Mouse (Mus musculus): ENCODE results near the gene Grip1. TPM values are rescaled to one million over a fixed set of nuclear protein-coding genes. Genes with fewer than 3 reads are reported as not detected.

Grip1 gene
- polyA plus RNA-seq, 1 experiment, result 1.1 TPM

- no peak for TF ChIP-seq CTCF (IDR thresholded peaks at IDR 0.05; ENCODE audit: borderline replicate concordance, insufficient read depth, low read length)
- TF ChIP-seq POLR2A (IDR thresholded peaks at IDR 0.05; ENCODE audit: low read depth, low read length), result no peak
- Histone ChIP-seq H3K27ac (ENCODE audit: insufficient read depth, low read length) (peak overlapping the region; percentile 73), H3K4me1 (ENCODE audit: control insufficient read depth, insufficient read depth, low read length) (peaks cover 7% of the 10 kb centered on the region; the same call in 1 of the 2 replicates), H3K4me3 (ENCODE audit: insufficient read depth, low read length) (no peak overlapping the region)
Measured at GRCm38 (mm10) chr10:119876721-119877120, 423.1 kb downstream of the Grip1 start.

- no peak overlapping the region for H3K4me3 ChIP-seq (ENCODE audit: insufficient read depth, low read length)
- no peak for TF ChIP-seq POLR2A (IDR thresholded peaks at IDR 0.05; ENCODE audit: low read depth, low read length)
- TF ChIP-seq CTCF (IDR thresholded peaks at IDR 0.05; ENCODE audit: borderline replicate concordance, insufficient read depth, low read length), result no peak
- H3K4me1 ChIP-seq (ENCODE audit: control insufficient read depth, insufficient read depth, low read length), result peaks cover 7% of the 10 kb centered on the region; the same call in 1 of the 2 replicates
- H3K27ac ChIP-seq (ENCODE audit: insufficient read depth, low read length), result no peak overlapping the region
Measured at GRCm38 (mm10) chr10:119878331-119878730, 424.7 kb downstream of the Grip1 start.

GRCm38 (mm10) chr10:119884591-119884990, 431.0 kb downstream of the Grip1 start:
- H3K27ac ChIP-seq (ENCODE audit: insufficient read depth, low read length), result no peak overlapping the region
- peaks cover 3% of the 10 kb centered on the region; the same call in 1 of the 2 replicates for H3K4me1 ChIP-seq (ENCODE audit: control insufficient read depth, insufficient read depth, low read length)
- no peak overlapping the region for H3K4me3 ChIP-seq (ENCODE audit: insufficient read depth, low read length)
- no peak for TF ChIP-seq POLR2A (IDR thresholded peaks at IDR 0.05; ENCODE audit: low read depth, low read length)
- TF ChIP-seq CTCF (IDR thresholded peaks at IDR 0.05; ENCODE audit: borderline replicate concordance, insufficient read depth, low read length), result no peak

GRCm38 (mm10) chr10:119885563-119885962, 431.9 kb downstream of the Grip1 start:
- TF ChIP-seq POLR2A (IDR thresholded peaks at IDR 0.05; ENCODE audit: low read depth, low read length) (no peak), CTCF (IDR thresholded peaks at IDR 0.05; ENCODE audit: borderline replicate concordance, insufficient read depth, low read length) (no peak)
- Histone ChIP-seq H3K27ac (ENCODE audit: insufficient read depth, low read length) (no peak overlapping the region), H3K4me1 (ENCODE audit: control insufficient read depth, insufficient read depth, low read length) (peaks cover 3% of the 10 kb centered on the region; the same call in 1 of the 2 replicates), H3K4me3 (ENCODE audit: insufficient read depth, low read length) (no peak overlapping the region)

GRCm38 (mm10) chr10:119886681-119887080, 433.1 kb downstream of the Grip1 start:
- no peak overlapping the region for H3K4me3 ChIP-seq (ENCODE audit: insufficient read depth, low read length)
- H3K27ac ChIP-seq (ENCODE audit: insufficient read depth, low read length), result no peak overlapping the region
- peaks cover 3% of the 10 kb centered on the region; the same call in 1 of the 2 replicates for H3K4me1 ChIP-seq (ENCODE audit: control insufficient read depth, insufficient read depth, low read length)
- TF ChIP-seq CTCF (IDR thresholded peaks at IDR 0.05; ENCODE audit: borderline replicate concordance, insufficient read depth, low read length), result no peak
- no peak for TF ChIP-seq POLR2A (IDR thresholded peaks at IDR 0.05; ENCODE audit: low read depth, low read length)

- TF ChIP-seq CTCF (IDR thresholded peaks at IDR 0.05; ENCODE audit: borderline replicate concordance, insufficient read depth, low read length) (no peak), POLR2A (IDR thresholded peaks at IDR 0.05; ENCODE audit: low read depth, low read length) (no peak)
- no peaks in the 10 kb centered on the region for H3K4me1 ChIP-seq (ENCODE audit: control insufficient read depth, insufficient read depth, low read length)
- H3K4me3 ChIP-seq (ENCODE audit: insufficient read depth, low read length), result no peak overlapping the region
- H3K27ac ChIP-seq (ENCODE audit: insufficient read depth, low read length), result no peak overlapping the region
Measured at GRCm38 (mm10) chr10:119902754-119903153, 449.1 kb downstream of the Grip1 start.

GRCm38 (mm10) chr10:119906869-119907268, 453.2 kb downstream of the Grip1 start:
- Histone ChIP-seq H3K27ac (ENCODE audit: insufficient read depth, low read length) (no peak overlapping the region), H3K4me1 (ENCODE audit: control insufficient read depth, insufficient read depth, low read length) (no peaks in the 10 kb centered on the region), H3K4me3 (ENCODE audit: insufficient read depth, low read length) (no peak overlapping the region)
- TF ChIP-seq POLR2A (IDR thresholded peaks at IDR 0.05; ENCODE audit: low read depth, low read length) (no peak), CTCF (IDR thresholded peaks at IDR 0.05; ENCODE audit: borderline replicate concordance, insufficient read depth, low read length) (no peak)

GRCm38 (mm10) chr10:119917995-119918394, 464.4 kb downstream of the Grip1 start:
- TF ChIP-seq CTCF (IDR thresholded peaks at IDR 0.05; ENCODE audit: borderline replicate concordance, insufficient read depth, low read length) (no peak), POLR2A (IDR thresholded peaks at IDR 0.05; ENCODE audit: low read depth, low read length) (no peak)
- Histone ChIP-seq H3K27ac (ENCODE audit: insufficient read depth, low read length) (no peak overlapping the region), H3K4me3 (ENCODE audit: insufficient read depth, low read length) (no peak overlapping the region), H3K4me1 (ENCODE audit: control insufficient read depth, insufficient read depth, low read length) (no peaks in the 10 kb centered on the region)

- TF ChIP-seq POLR2A (IDR thresholded peaks at IDR 0.05; ENCODE audit: low read depth, low read length), result no peak
- TF ChIP-seq CTCF (IDR thresholded peaks at IDR 0.05; ENCODE audit: borderline replicate concordance, insufficient read depth, low read length), result no peak
- no peaks in the 10 kb centered on the region for H3K4me1 ChIP-seq (ENCODE audit: control insufficient read depth, insufficient read depth, low read length)
- no peak overlapping the region for H3K27ac ChIP-seq (ENCODE audit: insufficient read depth, low read length)
- no peak overlapping the region for H3K4me3 ChIP-seq (ENCODE audit: insufficient read depth, low read length)
Measured at GRCm38 (mm10) chr10:119927963-119928362, 474.3 kb downstream of the Grip1 start.

- Histone ChIP-seq H3K4me1 (ENCODE audit: control insufficient read depth, insufficient read depth, low read length) (no peaks in the 10 kb centered on the region), H3K27ac (ENCODE audit: insufficient read depth, low read length) (no peak overlapping the region), H3K4me3 (ENCODE audit: insufficient read depth, low read length) (no peak overlapping the region)
- TF ChIP-seq POLR2A (IDR thresholded peaks at IDR 0.05; ENCODE audit: low read depth, low read length) (no peak), CTCF (IDR thresholded peaks at IDR 0.05; ENCODE audit: borderline replicate concordance, insufficient read depth, low read length) (no peak)
Measured at GRCm38 (mm10) chr10:119928921-119929320, 475.3 kb downstream of the Grip1 start.

- TF ChIP-seq CTCF (IDR thresholded peaks at IDR 0.05; ENCODE audit: borderline replicate concordance, insufficient read depth, low read length) (no peak), POLR2A (IDR thresholded peaks at IDR 0.05; ENCODE audit: low read depth, low read length) (no peak)
Measured at GRCm38 (mm10) chr10:119932794-119933193, 479.2 kb downstream of the Grip1 start.

More at GRCm38 (mm10) chr10:119932794-119933193, 479.2 kb downstream of the Grip1 start:
- Histone ChIP-seq H3K4me1 (ENCODE audit: control insufficient read depth, insufficient read depth, low read length) (no peaks in the 10 kb centered on the region), H3K4me3 (ENCODE audit: insufficient read depth, low read length) (no peak overlapping the region), H3K27ac (ENCODE audit: insufficient read depth, low read length) (no peak overlapping the region)
